Mouse (Mus musculus): ENCODE measurements at regions not wholly inside any gene's neighbourhood (a gene's known extent, or its start where the extent isn't known, plus 50 kb on each side); places are given as distances from the start of the nearest gene placed in this dataset.
A peak's percentile ranks its signal among the peaks of the same experiment; 100 is the strongest.

DNA sequence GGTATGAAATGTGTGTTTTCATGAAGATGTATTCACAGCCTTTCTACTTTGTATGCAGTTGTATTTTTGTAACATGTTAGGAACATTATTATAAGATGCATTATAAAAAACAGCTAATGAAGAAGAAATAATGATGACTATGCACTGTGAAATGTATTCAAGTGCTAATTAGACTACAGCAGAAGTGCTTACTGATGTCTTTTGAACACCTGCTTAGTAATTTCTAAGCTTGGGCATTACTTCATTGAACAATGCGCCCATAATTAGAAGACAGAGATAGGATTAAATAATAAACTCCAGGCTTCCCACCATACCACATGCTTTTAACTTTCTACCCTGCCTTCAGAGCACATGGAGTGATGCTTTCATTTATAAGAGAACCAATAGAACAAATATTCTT, 470.8 kb downstream of the Cntn3 start:
- Histone ChIP-seq H3K4me3 (ENCODE audit: low read depth, low read length) (no peak overlapping the region), H3K9me3 (ENCODE audit: control insufficient read depth, low read length) (no peaks in the 10 kb centered on the region), H3K27me3 (ENCODE audit: control insufficient read depth, insufficient read depth, low read length) (no peaks in the 10 kb centered on the region), H3K9ac (ENCODE audit: low read length) (no peak overlapping the region), H3K4me2 (ENCODE audit: low read depth, low read length, severe bottlenecking) (no peak overlapping the region), H3K27ac (ENCODE audit: low read depth, low read length) (no peak overlapping the region), H3K36me3 (ENCODE audit: control insufficient read depth, insufficient read depth, low read length) (no peaks in the 10 kb centered on the region), H3K4me1 (replicated peaks; ENCODE audit: control insufficient read depth, insufficient read depth, low read length) (no peaks in the 10 kb centered on the region)
- DNase-seq (ENCODE audit: low spot score) (no peak), ATAC-seq (replicated peaks; ENCODE audit: low FRiP score) (0 out of 2 replicates have a peak, but pooled peaks have one; percentile 30)
- 74% methylated on average over 1 of the region's 1 CpGs for WGBS

Data from forebrain, embryonic 11.5 days (tissue).